Mouse (Mus musculus): ENCODE data around the gene Fhad1. TPM values are rescaled to one million over a fixed set of nuclear protein-coding genes. Genes with fewer than 3 reads are reported as not detected.
A peak's percentile ranks its signal among the peaks of the same experiment; 100 is the strongest.

The Fhad1 gene
- polyA plus RNA-seq (2015; fragmentation: Nextera tagmentation; extraction: Ambion mirVana) = 2.4 and 3.7 TPM in 2 replicates

DNA sequence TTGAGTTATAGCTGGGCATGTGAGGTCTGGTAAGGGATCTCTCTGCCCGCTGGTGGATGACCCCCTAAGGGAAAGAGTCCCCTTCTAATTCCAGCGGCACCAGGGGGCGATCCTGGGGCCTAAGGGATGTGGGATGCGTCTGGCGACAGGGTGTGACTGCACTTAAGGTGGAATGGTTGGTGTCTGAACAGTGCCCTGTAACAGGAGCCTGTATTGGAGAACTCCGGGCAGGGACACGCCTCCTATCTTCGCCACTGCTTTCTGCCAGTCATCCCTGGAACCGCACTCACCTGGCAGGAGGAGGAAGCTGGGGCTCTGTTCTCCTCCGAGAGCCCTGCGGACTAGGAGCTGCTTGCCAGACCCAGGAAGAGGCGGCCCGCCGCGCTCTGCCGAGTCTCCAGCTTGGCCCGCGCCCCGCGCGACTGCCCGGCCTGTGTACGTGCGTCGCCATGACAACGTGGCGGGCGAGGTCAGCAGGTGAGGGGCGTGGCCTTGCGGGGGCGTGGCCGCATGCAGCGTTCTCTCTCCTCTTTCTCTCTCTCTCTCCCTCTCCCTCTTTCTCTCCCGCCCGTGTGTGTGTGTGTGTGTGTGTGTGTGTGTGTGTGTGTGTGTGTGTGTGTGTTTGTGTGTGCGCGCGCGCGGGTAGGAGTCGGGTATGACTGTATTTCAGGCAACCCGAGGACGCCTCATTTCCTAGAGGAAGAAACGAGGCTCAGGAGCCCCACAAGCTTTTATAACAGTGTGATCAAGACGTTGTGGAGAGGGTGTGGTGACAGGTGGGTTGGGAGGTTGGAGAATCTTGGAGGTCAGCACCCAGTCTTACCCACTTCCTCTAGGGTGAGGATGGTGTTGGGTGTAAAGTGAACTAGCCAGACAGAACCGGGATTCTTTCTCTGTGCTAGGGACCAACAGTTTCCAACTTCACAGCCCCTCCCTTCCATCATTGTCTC, at the start of gene Fhad1:
Fhad1 (minus strand) TSS at position 424 of the 950 bp plus-strand sequence.
- H3K36me3 ChIP-seq = no peaks in the 10 kb centered on the region
- peaks cover 27% of the 10 kb centered on the region for H3K4me1 ChIP-seq
- no peaks in the 10 kb centered on the region for H3K9me3 ChIP-seq
- H3K27ac ChIP-seq = no peak within 1 kb of the TSS
- peak; percentile 83 for ATAC-seq (ENCODE audit: low FRiP score, low read depth)
- H3K27me3 ChIP-seq = peaks cover 33% of the 10 kb centered on the region
- H3K4me3 ChIP-seq = peak within 1 kb of the TSS; percentile 46
- H3K9ac ChIP-seq = peak within 1 kb of the TSS; percentile 35; the same call in 1 of the 2 replicates
- 3% methylated on average over 42 of the region's 46 CpGs for WGBS
- peak within 1 kb of the TSS; percentile 82 for H3K4me2 ChIP-seq (replicated peaks)

DNA sequence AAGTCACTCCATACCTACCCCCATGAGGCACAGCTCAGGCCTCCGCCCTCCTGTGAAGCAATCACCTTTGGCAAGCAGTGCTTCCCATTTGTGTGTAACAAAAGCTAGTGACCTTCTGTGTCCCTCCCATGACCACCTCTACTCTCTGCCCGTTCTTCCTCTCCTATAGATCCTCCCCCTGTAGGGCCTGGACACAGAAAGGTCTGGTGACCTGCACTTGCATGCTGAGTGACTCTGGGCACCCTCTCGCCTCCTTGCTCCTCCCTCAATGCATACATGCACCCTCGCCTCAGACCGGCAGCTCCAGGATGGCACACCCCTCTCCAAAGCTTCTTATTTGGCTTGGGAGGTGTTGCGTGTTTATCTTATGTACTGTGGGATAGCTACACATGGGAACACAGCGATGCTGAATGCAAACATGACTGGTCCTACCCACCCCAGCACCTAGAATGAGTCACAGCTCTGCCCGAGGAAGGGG, 48.2 kb upstream of the Fhad1 start:
- peaks cover 56% of the 10 kb centered on the region for H3K4me1 ChIP-seq
- WGBS = 90% methylated on average over 8 of the region's 8 CpGs

DNA sequence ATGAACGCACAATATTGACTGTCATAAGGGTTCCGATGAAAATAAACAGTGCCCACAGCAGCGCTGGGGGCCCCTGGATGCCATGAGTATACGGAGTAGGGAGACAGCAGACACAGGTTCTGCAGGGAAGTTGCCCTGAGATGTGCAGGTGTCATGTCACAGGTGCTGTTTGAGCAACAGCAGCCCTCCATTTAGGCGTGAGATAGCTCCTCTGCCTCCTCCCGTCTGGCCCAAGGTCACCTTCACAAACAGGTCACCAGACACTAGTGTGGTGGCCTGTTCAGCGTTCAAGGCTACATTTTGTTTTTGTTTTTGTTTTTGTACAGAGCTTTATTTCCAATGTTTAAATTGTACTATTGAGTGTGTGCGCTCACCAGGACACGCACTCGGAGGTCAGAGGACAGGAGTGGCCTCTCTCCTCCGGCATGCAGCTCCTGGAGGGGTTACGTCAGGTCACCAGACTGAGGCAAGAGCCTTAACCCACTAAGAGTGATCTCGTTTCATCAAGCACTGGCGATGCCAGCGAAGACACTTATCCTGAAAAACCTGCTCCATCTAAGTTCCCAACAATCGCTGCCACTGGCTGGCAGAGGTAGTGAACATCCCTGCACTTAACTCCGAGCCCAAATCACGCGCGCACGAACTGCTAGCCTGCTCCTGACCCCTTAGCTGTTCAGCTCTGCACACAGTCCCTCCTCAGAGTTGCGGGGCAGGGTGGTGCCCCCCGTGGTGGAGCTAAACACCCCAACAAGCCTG, 46.8 kb upstream of the Fhad1 start:
- Histone ChIP-seq H3K27ac (no peak overlapping the region), H3K27me3 (no peaks in the 10 kb centered on the region), H3K4me1 (peaks cover 47% of the 10 kb centered on the region), H3K9me3 (no peaks in the 10 kb centered on the region), H3K36me3 (no peaks in the 10 kb centered on the region), H3K4me2 (replicated peaks) (peak overlapping the region; percentile 30; the same call in 1 of the 2 replicates), H3K4me3 (no peak overlapping the region), H3K9ac (no peak overlapping the region)
- ATAC-seq (ENCODE audit: low FRiP score, low read depth) = no peak
- WGBS = 67% methylated on average over 23 of the region's 23 CpGs

More for the DNA sequence above, 48.2 kb upstream of the Fhad1 start:
- H3K4me2 ChIP-seq (replicated peaks) = no peak overlapping the region
- H3K9ac ChIP-seq = no peak overlapping the region
- H3K4me3 ChIP-seq = no peak overlapping the region
- H3K9me3 ChIP-seq = no peaks in the 10 kb centered on the region
- no peak overlapping the region for H3K27ac ChIP-seq
- no peak for ATAC-seq (ENCODE audit: low FRiP score, low read depth)
- H3K36me3 ChIP-seq = no peaks in the 10 kb centered on the region
- no peaks in the 10 kb centered on the region; the same call in 1 of the 2 replicates for H3K27me3 ChIP-seq

DNA sequence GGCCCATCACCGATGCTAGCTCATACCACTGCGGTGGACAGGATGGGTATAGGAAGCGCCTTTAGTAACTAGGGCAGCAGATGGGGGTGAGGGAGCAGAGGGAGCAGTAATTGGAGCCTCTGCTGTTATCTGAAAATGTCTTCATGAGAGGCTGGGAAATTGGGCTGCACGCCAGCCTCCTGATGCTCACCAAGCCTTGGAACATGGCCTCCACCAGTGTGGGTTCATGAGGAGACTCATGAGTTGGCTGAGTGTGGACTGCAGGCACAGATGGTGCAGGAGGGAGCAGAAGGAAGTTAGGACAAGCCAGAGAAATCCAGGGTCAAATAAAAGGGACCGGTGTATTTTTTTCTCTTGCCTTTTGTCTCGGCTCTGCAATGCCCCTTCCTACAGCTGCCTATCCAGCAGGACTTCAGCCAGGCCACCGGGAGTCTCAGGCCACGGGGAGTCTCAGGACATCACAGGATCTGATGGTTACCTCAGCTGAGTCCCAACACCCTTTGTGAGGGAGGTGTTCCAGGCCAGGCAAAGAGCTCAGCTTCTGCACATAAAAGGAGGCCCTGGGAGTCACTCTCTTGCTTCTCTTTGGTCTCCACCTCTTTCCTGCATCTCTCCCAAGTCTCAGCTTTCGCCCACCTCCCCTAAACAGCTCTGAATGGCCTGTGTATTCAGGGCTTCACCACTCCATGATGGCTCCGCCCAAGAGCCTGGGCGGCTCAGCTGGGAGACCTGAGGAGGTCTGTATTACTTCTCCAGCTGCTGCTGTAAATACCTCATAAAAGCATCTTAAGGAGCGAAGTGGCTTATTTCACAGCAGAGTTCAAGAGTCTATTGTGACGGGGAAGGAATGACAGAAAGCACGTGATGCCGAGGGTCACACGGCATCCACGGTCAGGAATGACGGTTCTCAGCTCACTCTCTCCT, 45.8 kb upstream of the Fhad1 start:
- peak overlapping the region; percentile 73; the same call in 1 of the 2 replicates for H3K27ac ChIP-seq
- WGBS = 30% methylated on average over 18 of the region's 18 CpGs
- peak; percentile 84 for ATAC-seq (ENCODE audit: low FRiP score, low read depth)

DNA sequence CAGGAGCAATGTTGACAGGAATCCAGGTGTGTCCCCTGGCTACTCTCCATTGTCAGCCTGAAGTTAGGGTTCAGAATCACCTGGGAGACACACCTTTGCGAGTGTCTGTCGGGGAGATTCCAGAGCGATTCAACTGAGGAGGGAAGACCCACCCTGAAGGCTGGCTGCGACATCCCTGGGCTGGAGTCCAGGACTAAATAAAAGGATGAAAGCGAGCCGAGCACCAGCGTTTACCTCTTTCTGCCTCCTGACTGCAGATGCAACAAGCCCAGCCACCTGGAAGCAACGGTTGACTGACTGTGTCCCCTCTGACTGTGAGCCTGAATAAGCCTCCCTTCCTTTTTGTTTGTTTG, 44.9 kb upstream of the Fhad1 start:
- Histone ChIP-seq H3K9ac (no peak overlapping the region), H3K4me3 (no peak overlapping the region), H3K4me2 (replicated peaks) (no peak overlapping the region), H3K4me1 (peaks cover 28% of the 10 kb centered on the region), H3K36me3 (no peaks in the 10 kb centered on the region), H3K27me3 (no peaks in the 10 kb centered on the region), H3K9me3 (no peaks in the 10 kb centered on the region), H3K27ac (no peak overlapping the region)
- WGBS = 85% methylated on average over 8 of the region's 8 CpGs
- no peak for ATAC-seq (ENCODE audit: low FRiP score, low read depth)

More for the DNA sequence above, 45.8 kb upstream of the Fhad1 start:
- no peaks in the 10 kb centered on the region for H3K9me3 ChIP-seq
- no peaks in the 10 kb centered on the region for H3K27me3 ChIP-seq
- H3K36me3 ChIP-seq = no peaks in the 10 kb centered on the region
- H3K4me1 ChIP-seq = peaks cover 37% of the 10 kb centered on the region
- no peak overlapping the region for H3K4me3 ChIP-seq
- H3K9ac ChIP-seq = no peak overlapping the region
- H3K4me2 ChIP-seq (replicated peaks) = peak overlapping the region; percentile 30

DNA sequence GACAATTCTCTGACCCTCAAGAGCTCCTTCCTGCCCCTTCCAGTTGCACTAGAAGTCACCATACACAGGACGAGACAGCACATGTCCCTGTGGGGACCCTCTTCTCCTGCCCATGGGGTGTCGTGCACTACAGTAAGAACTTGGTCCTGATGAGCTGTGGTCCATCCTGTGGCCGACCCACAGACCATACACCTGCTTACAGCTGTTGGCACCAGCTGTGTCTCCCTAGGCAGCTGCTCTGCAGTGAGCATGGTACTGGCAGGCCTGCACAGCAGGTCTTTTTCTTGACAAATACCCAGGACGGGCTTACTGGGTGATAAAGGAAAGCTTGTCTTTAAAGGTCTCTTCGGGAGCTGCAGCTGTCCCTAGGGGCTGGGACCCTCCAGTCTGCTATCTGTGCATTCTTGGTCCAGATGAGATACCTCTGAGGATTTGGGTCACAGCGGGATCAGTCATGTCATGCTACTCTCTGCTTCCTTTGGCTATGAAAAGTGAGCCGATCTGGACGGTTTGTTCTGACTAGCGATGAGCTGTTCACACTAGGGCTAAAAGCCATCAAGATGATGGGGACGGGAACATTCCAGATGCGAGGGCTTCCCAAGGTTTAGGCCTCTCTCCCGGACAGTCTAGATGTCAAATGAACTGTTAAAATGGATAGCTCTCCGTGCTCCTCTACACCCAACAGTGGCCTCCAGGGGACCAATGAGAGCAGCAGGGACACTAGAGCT, 44.4 kb upstream of the Fhad1 start:
- H3K4me1 ChIP-seq = peaks cover 28% of the 10 kb centered on the region
- no peaks in the 10 kb centered on the region for H3K9me3 ChIP-seq
- H3K9ac ChIP-seq = no peak overlapping the region
- no peaks in the 10 kb centered on the region for H3K36me3 ChIP-seq
- H3K4me2 ChIP-seq (replicated peaks) = no peak overlapping the region
- no peaks in the 10 kb centered on the region for H3K27me3 ChIP-seq
- H3K4me3 ChIP-seq = no peak overlapping the region
- H3K27ac ChIP-seq = no peak overlapping the region
- WGBS = 77% methylated on average over 13 of the region's 13 CpGs
- ATAC-seq (ENCODE audit: low FRiP score, low read depth) = no peak

DNA sequence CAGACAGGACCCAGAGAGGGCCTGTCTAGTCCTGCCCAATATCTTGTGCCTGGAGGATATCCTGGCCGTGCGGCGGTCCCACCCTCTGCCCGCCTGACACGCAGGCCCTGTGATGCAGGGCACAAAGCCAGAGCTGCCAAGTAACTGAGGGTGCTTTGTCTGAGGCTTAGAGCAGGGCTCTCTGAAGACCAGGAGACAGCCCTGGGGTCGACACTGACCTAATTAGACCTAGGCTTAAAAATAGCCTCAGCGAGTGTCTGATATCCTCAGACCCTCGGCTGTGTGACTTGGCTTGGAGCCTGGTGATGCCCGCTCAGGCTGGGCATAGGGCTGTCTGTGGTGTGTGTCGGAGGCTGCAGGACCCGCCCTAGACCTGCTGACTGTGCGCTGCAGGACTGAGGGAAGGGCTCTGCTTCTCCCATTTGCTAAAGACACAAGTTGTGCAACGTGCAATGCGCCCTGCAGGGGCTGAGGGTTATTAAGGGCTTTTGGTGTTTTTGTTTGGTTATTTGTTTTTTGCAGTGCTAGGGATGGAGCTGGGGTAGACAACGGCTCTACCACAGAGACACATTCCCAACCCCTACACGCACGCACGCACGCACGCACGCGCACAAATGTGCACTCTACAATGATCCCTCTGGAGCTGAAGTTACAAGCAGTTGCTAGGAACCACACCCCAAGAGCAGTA, 42.8 kb upstream of the Fhad1 start:
- Histone ChIP-seq H3K27me3 (no peaks in the 10 kb centered on the region), H3K36me3 (no peaks in the 10 kb centered on the region), H3K4me1 (peaks cover 30% of the 10 kb centered on the region), H3K9ac (no peak overlapping the region), H3K27ac (no peak overlapping the region), H3K9me3 (no peaks in the 10 kb centered on the region), H3K4me2 (replicated peaks) (no peak overlapping the region), H3K4me3 (no peak overlapping the region)
- ATAC-seq (ENCODE audit: low FRiP score, low read depth) = no peak
- 83% methylated on average over 22 of the region's 22 CpGs for WGBS

DNA sequence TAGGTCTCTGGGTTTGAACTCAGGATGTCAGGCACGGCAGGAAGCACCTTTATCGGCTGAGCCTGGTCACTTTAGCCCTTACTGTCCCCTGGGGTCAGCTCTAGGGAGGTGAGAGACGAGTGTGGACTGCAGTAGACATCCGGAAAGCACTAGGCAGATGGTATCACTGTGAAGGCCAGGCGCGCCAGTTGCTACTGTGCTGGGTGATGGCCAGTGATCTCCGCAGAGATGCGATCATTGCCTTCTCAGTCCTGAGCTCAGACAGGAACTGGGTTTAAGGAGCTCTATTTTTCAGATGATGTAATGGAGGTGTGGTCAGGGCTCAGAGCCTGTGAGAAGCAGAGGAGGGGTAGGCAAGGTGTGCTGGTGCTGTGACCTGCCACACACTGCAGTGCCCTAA, 40.7 kb upstream of the Fhad1 start:
- H3K9me3 ChIP-seq = no peaks in the 10 kb centered on the region
- H3K27me3 ChIP-seq = no peaks in the 10 kb centered on the region
- H3K4me2 ChIP-seq (replicated peaks) = no peak overlapping the region
- H3K27ac ChIP-seq = no peak overlapping the region
- peaks cover 20% of the 10 kb centered on the region for H3K4me1 ChIP-seq
- H3K36me3 ChIP-seq = no peaks in the 10 kb centered on the region
- WGBS = 78% methylated on average over 8 of the region's 8 CpGs
- no peak for ATAC-seq (ENCODE audit: low FRiP score, low read depth)
- H3K4me3 ChIP-seq = no peak overlapping the region
- H3K9ac ChIP-seq = no peak overlapping the region

DNA sequence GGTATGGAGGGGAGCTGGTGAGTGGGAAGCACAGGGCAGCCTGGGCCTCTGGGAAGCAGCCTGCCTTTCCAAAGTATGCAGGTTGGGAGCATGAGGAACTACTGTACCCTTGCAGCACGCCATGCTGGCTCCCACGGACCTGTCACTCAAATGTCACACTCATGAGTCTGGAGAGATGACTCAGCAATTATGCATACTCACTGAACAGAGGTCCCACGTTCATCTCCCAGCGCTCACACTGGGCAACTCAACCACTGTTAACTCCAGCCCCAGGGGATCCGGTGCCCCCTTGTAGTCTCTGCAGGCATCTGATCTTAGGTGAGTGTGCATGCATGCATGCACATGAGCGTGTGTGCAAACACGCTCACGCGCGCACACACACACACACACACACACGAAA, 39.7 kb upstream of the Fhad1 start:
- ATAC-seq (ENCODE audit: low FRiP score, low read depth) = no peak
- no peak overlapping the region for H3K27ac ChIP-seq
- H3K9ac ChIP-seq = no peak overlapping the region
- WGBS = 93% methylated on average over 11 of the region's 11 CpGs
- H3K4me1 ChIP-seq = peaks cover 15% of the 10 kb centered on the region
- no peaks in the 10 kb centered on the region for H3K9me3 ChIP-seq
- no peak overlapping the region for H3K4me3 ChIP-seq
- H3K4me2 ChIP-seq (replicated peaks) = no peak overlapping the region
- no peaks in the 10 kb centered on the region for H3K27me3 ChIP-seq
- no peaks in the 10 kb centered on the region for H3K36me3 ChIP-seq

DNA sequence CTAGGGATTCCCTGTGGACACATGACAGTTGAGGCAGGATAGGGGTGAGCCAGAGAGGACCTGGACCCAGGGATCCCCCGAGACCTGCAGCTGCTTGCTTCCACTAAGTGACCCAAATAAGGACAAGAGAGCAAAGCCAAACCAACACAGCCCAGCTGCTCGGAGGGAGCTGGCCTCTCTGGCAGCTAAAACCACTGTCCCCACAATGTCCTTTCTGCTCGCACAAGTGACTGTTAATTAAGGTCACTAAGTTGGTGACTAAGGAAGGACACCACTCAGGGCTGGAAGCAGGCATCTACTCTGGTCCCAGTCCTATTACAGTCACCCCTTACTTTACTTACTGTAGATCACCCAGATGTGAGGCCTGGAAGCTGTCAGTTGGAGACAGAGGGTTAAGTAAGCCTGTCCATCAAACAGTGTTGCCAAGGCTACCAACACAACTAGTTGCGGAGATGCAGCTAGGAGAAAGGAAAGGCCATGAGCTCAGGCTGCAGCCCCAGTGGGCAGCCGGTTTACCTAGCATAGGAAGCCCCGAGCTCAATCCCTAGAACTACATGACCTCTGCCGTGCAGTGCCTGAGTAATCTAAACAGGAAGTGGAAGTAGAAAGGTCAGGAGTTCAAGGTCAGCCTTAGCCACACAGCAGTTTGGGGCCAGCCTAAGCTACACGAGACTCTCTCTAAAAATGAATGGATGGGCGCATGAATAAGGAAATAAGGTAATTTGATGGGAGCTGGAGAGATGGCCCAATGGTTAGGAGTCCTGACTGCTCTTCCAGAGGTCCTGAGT, 39.0 kb upstream of the Fhad1 start:
- no peaks in the 10 kb centered on the region for H3K36me3 ChIP-seq
- H3K9me3 ChIP-seq = no peaks in the 10 kb centered on the region
- H3K27me3 ChIP-seq = no peaks in the 10 kb centered on the region
- H3K4me1 ChIP-seq = peaks cover 18% of the 10 kb centered on the region
- H3K27ac ChIP-seq = no peak overlapping the region; the same call in 1 of the 2 replicates
- H3K4me2 ChIP-seq (replicated peaks) = no peak overlapping the region
- no peak overlapping the region for H3K9ac ChIP-seq
- no peak for ATAC-seq (ENCODE audit: low FRiP score, low read depth)
- WGBS = 49% methylated on average over 9 of the region's 9 CpGs
- H3K4me3 ChIP-seq = no peak overlapping the region
